Mouse (Mus musculus): ENCODE results near the gene Efs.
"Not testable (repeated sequence)": the region's sequence is repeated elsewhere in the genome, so short reads cannot be mapped to it uniquely, and the experiment has no call there.

Efs gene

DNA sequence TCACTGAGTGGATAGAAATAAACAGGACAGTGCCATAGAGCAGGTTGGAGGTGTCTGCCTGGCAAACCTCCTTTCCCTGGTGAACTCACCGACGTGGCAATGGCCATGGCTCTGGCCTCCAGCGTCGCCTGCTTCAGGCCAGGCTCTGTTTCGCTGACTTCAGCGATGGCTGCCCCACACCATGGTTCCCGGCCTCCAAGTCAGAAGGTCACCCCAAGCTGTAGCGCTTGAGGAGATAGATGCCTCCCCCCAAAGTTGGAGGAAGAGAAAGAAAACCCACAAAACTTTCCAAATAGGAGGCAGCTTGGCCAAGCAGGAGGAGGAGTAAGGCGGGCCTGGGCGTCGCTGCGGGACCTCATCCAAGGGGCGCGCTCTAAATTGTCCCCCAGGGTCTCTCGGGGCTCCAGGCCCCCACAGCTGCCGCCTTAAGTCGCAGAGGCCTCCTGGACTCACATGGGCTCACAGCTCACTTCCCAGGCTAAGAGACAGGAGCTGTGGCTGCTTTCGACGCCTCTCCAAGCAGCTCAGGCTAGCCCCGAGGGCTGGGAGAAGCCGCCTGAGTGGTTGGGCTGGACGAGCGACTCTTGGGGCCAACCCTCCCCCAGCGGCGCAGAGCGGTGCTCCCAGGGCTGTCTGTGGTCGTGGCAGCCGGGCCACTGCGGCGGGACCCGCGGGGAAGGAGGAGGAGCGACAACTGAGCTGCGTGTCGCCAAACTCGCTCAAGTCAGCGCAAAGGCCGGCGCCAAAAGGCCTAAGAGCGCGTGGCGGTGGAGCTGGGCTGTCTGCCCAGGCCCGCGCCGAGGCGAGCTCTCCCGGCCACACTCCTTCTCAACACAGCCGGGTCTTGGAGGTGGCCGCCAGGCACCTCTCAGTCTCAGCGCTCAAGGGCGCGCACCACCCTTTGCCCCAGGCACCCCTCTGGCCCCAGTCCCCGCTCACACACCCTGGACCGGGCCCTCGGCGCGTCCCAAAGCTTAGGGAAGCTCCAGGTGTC lies at the start of gene Efs:
TSS of gene Efs (minus strand) at position 778 of the 994 bp plus-strand sequence.
- DNase-seq (ENCODE audit: low spot score in 2 of 2), result peak; percentile 74 to 76

- no peak for DNase-seq (ENCODE audit: low spot score in 2 of 2)
Measured at GRCm38 (mm10) chr14:54974068-54974791, 48.3 kb upstream of the Efs start.

DNA sequence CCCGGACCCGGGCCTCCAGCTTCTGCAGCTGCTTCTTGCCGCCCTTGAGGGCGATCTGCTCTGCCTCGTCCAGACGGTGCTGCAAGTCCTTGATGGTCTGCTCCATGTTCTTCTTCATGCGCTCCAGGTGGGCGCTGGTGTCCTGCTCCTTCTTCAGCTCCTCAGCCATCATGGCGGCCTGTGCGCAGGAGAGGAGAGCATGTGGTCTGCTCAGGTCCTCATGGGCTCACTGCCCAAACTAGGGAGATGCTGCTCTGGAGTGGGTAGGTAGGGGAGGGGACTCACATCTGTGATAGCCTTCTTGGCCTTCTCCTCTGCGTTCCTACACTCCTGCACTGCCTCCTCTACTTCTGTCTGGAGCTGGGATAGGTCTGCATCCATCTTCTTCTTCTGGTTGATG lies 46.9 kb upstream of the Efs start:
- not testable (repeated sequence) for DNase-seq (ENCODE audit: low spot score in 2 of 2)

DNA sequence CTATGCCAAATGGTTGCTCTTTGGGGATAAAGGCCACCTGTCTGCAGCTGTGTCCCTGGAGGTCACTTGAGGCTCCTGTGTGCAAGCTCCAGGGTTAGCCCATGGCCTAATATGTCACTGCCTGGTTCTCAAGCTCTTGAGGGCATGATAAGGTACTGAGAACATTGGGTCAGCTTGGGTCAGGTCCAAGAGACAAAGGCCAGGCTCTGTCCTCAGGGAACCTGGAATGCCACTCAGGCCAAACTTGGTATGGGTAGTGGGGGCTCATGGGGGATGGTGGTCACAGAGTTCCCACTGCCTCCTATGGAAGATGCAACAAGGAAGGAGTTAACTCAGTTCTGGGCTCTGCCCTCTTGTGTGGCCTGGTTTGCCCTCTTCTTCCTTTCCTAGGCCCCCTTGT lies 42.4 kb upstream of the Efs start:
- DNase-seq (ENCODE audit: low spot score in 2 of 2), result no peak

DNA sequence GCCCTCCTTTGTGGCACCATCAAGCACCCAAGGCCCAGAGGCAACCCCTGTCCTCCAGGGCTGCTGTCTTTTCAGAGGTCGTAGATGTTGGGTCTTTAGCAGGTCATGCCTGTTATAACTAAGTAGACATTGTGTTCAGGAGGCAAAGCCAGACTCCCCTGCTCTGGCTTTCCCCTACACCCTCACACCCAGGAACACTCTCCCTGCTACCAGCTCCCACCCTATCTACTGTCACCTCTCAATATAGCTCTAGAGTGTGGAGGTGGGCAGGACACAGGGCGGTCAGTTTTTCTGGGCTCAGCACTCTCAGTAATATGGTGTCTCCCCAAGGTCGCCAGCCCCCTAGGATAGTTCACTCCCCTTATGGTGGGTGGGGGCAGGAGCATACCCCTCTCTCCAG lies 41.9 kb upstream of the Efs start:
- DNase-seq (ENCODE audit: low spot score in 2 of 2), result no peak

GRCm38 (mm10) chr14:54966320-54966977 lies 40.5 kb upstream of the Efs start, which contains the start of gene Myh6:
Gene Myh6 (minus strand): TSS chr14:54966927.
- no peak for DNase-seq (ENCODE audit: low spot score in 2 of 2)

GRCm38 (mm10) chr14:54965631-54966030 lies 39.7 kb upstream of the Efs start:
- no peak for DNase-seq (ENCODE audit: low spot score in 2 of 2)

GRCm38 (mm10) chr14:54965044-54965443 lies 39.1 kb upstream of the Efs start:
- no peak for DNase-seq (ENCODE audit: low spot score in 2 of 2)

- no peak for DNase-seq (ENCODE audit: low spot score in 2 of 2)
Measured at GRCm38 (mm10) chr14:54963727-54964126, 37.8 kb upstream of the Efs start.

- no peak for DNase-seq (ENCODE audit: low spot score in 2 of 2)
Measured at GRCm38 (mm10) chr14:54962714-54963113, 36.8 kb upstream of the Efs start.

DNA sequence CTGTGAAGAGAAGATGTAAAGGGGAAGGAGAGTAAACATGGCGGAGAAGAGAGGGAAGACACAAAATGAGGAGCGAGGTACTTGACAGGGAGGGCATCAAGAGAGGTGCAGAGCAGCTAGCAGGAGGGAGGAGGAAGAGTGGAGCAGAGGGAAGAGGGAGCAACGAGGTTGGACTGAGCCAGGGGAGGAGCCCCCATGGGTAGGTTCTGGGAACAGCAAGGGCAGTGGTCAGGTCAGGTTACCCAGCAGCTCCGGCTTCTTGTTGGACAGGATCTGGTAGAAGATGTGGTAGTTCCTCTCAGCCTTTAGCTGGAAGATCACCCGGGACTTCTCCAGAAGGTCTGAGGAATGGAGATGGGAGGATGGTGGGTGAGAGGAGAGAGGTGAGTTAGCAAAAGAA lies 35.6 kb upstream of the Efs start:
- DNase-seq (ENCODE audit: low spot score in 2 of 2), result no peak

GRCm38 (mm10) chr14:54960769-54961168 lies 34.8 kb upstream of the Efs start:
- DNase-seq (ENCODE audit: low spot score in 2 of 2), result no peak

DNA sequence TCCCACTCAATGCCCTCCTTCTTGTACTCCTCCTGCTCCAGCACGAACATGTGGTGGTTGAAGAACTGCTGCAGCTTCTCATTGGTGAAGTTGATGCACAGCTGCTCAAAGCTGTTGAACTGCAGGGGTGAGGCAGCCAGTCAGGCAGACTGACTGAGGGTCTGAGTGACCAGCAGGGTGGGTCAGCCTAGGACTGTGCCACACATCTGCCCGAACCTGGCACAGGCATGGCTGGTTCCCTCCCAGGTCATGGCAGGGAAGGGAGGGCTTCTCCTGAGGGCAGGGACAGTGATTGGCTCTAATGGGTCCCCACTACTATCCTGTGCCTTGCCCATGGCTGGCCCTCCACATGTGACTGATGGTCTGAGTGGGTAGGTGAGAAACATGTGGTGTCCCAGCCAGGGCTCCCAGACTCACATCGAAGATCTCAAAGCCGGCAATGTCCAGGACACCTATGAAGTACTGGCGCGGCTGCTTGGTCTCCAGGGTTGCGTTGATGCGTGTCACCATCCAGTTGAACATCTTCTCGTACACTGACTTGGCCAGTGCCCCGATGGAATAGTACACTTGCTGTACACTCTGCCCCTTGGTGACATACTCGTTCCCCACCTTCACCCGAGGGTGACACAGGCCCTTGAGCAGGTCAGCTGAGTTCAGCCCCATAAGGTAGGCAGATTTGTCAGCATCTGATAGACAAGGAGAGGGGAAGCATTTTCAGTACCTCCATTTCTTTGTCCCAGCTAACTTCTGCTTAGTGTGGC lies 34.1 kb upstream of the Efs start:
- DNase-seq (ENCODE audit: low spot score in 2 of 2), result not testable (repeated sequence)

DNA sequence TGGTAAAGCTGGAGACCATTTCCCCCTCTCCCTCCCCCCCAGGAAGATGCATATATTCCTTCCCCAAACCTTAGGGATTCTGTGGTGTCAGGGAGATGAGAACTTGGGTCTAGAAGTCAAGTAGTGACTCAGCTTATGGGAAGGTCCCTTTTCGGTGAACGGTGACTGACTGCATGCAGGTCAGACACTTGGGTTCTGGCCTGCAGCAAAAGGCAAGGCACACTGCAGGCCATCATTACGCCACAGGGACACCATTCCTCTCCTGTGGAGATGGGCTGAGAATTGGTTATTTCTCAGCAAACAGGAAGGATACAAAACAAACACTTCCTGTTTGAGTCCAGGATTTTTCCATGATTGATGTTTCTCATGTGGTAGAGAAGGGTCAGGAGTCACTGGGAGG lies 33.3 kb upstream of the Efs start:
- no peak for DNase-seq (ENCODE audit: low spot score in 2 of 2)

DNA sequence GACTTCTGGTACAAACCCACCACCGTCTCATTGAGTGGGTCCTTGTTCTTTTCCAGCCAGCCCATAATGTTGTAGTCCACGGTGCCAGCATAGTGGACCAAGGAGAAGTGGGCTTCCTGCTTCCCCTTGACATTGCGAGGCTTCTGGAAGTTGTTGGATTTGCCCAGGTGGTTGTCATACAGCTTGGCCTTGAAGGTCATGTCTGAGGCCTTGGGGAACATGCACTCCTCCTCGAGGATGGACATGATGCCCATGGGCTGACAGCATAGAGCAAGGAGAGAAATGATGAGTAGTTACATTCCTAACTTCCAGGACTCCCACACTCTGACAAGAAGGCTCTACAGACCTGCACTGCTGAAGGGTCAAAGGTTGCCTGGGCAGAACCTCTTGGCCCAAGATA lies 32.6 kb upstream of the Efs start:
- no peak for DNase-seq (ENCODE audit: low spot score in 2 of 2)

GRCm38 (mm10) chr14:54956533-54956932 lies 30.6 kb upstream of the Efs start:
- no peak for DNase-seq (ENCODE audit: low spot score in 2 of 2)

- no peak for DNase-seq (ENCODE audit: low spot score in 2 of 2)
Measured at GRCm38 (mm10) chr14:54955481-54955880, 29.6 kb upstream of the Efs start.

GRCm38 (mm10) chr14:54954474-54954873 lies 28.5 kb upstream of the Efs start:
- no peak for DNase-seq (ENCODE audit: low spot score in 2 of 2)

GRCm38 (mm10) chr14:54953664-54954206 lies 27.8 kb upstream of the Efs start:
- DNase-seq (ENCODE audit: low spot score in 2 of 2), result no peak

DNA sequence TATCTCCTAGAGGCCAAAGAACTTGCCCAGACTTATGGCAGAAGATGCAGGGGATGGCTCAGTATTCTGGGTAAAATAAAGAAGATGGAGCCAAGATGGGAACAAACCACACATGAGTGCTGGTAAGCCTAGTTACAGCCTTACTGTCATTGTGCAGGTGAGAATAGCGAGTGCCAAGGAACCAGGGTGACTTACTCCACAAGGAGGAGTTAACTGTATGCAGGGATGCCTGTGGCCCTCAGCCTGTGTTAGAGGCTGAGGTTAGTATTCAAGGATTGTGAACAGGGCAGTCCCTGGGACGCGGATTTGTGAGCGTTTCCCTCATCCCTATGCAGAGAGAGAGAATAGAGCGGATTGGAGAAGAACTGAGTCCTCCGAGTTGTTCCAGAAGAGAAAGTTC lies 25.7 kb upstream of the Efs start:
- no peak for DNase-seq (ENCODE audit: low spot score in 2 of 2)

GRCm38 (mm10) chr14:54950493-54950892 lies 24.6 kb upstream of the Efs start:
- DNase-seq (ENCODE audit: low spot score in 2 of 2), result no peak
